Mouse (Mus musculus): ENCODE measurements around the gene Rbms3.

GRCm38 (mm10) chr9:117379448-117379983 lies 250.2 kb downstream of the Rbms3 start:
- TF ChIP-seq CTCF (conservative IDR thresholded peaks at IDR 0.05; ENCODE audit: insufficient read depth, insufficient read length, low read depth, low read length), result no peak
- no peak for TF ChIP-seq POLR2A (IDR thresholded peaks at IDR 0.05; ENCODE audit: low read depth, low read length)
